Mouse (Mus musculus): Measurements from ENCODE around the gene Gm18336. TPM values are rescaled to one million over a fixed set of nuclear protein-coding genes. Genes with fewer than 3 reads are reported as not detected.

Gm18336 gene
- not detected for polyA plus RNA-seq (2017; shearing (Covaris generic))

DNA sequence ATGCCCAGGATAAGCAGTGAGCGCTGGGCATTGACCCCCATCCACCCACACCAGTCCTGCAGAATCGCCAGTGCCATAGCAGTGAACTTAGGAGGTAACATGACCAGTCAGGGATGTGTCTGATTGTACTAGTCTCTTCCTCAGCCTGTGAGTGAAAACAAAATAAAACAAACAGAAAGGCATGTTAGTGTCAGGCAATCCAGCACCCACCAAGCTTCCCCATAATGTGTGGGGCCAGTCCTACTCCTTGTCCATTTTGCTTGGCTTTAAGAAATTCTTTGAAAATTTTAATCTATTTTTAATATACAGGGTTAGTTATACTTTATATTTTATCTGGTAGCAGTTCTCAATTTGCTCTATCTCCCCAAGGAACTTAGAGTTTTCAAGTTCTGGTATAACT lies at the start of gene Gm18336:
TSS of gene Gm18336 (minus strand) at position 101 of the 400 bp plus-strand sequence.

DNA sequence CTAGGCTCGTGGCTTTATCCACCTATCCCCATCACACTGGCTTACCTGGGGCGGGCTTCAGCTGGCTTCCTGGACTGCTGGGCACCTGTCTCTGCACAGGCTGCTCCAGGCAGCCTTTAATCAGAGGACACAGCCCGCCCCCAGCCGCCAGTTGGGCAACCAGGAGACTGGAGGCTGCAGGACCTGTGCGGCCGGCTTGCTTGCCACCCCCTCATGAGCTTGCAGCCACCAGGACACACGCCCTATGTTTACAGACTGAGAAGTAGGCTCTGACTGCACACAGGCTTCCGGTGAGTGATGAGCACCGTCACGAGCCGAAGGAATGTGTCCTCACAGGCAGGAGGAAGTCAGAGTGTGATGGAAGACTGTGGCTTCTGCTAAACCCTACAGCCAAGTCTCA lies 36.7 kb upstream of the Gm18336 start, which contains the start of gene Trex2:
TSS of gene Trex2 (minus strand) at position 93 of the 400 bp plus-strand sequence.

DNA sequence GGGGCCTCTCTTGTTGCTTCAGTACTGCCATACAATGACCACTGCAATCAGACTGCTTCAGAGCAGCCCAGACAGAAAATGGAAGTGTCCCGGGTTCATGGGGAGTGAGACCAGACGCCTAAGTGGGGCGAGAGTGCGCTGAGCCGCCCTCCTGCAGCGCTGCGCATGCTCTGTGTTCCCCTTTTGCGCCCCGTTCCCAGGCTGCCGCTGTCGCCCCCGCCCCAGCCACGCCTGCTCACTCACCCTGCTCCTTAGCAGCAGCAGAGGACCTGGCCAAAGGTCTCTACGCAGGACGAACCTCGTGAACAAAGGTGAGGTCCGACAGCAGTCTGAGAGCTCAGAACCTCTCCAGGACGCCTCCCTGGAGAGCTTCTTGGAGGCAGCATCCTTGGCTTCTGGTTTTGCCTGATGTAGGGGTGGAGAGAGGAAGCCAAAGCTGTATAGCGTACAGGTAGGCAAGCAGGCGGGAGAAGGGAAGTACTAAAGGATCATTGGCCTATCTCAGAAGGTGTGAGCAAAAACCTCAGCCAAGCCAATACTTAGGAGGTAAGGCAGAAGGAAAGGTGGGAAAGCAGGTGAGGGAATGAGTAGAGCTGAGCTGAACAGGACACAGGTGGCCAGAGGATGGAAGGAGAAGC lies 12.5 kb upstream of the Gm18336 start, which contains the start of gene Zfp92:
TSS of gene Zfp92 (plus strand) at position 217 of the 638 bp plus-strand sequence.

Other genes starting within 250 kb of the Gm18336 start
- not detected for gene Xlr5b, start 249.9 kb downstream of the Gm18336 start, polyA plus RNA-seq (2017; shearing (Covaris generic))
- gene DXBay18, start 249.3 kb downstream of the Gm18336 start, polyA plus RNA-seq (2017; shearing (Covaris generic)) = not detected
- not detected for gene Spin2d, start 221.7 kb downstream of the Gm18336 start, polyA plus RNA-seq (2017; shearing (Covaris generic))
- 29.1 TPM for gene Xlr3b, start 206.5 kb downstream of the Gm18336 start, polyA plus RNA-seq (2017; shearing (Covaris generic))
- gene Xlr4b, start 184.4 kb downstream of the Gm18336 start, polyA plus RNA-seq (2017; shearing (Covaris generic)) = 116 TPM
- gene F8a, start 170.4 kb downstream of the Gm18336 start, polyA plus RNA-seq (2017; shearing (Covaris generic)) = 21.3 TPM
- 66.4 TPM for gene Xlr4c, start 155.6 kb downstream of the Gm18336 start, polyA plus RNA-seq (2017; shearing (Covaris generic))
- gene Xlr3c, start 133.3 kb downstream of the Gm18336 start, polyA plus RNA-seq (2017; shearing (Covaris generic)) = not detected
- gene Xlr5a, start 105.8 kb downstream of the Gm18336 start, polyA plus RNA-seq (2017; shearing (Covaris generic)) = not detected
- gene Xlr5c, start 105.8 kb downstream of the Gm18336 start, polyA plus RNA-seq (2017; shearing (Covaris generic)) = not detected
- gene Gm45015, start 61.9 kb downstream of the Gm18336 start, polyA plus RNA-seq (2017; shearing (Covaris generic)) = not detected
- gene Zfp275, start 56.1 kb downstream of the Gm18336 start, polyA plus RNA-seq (2017; shearing (Covaris generic)) = 10.5 TPM
- not detected for gene Zfp92, start 12.4 kb upstream of the Gm18336 start, polyA plus RNA-seq (2017; shearing (Covaris generic))
- gene Trex2, start 36.6 kb upstream of the Gm18336 start, polyA plus RNA-seq (2017; shearing (Covaris generic)) = not detected
- 31.1 TPM for gene Haus7, start 60.3 kb upstream of the Gm18336 start, polyA plus RNA-seq (2017; shearing (Covaris generic))
- gene Bgn, start 84.9 kb upstream of the Gm18336 start, polyA plus RNA-seq (2017; shearing (Covaris generic)) = not detected
- not detected for gene Atp2b3, start 104.3 kb upstream of the Gm18336 start, polyA plus RNA-seq (2017; shearing (Covaris generic))
- not detected for gene Dusp9, start 240.7 kb upstream of the Gm18336 start, polyA plus RNA-seq (2017; shearing (Covaris generic))